Mouse (Mus musculus) thymus, adult 18-20 months (tissue): Measurements from ENCODE around the gene 1700011L22Rik.

Experiments
- DNase-seq, 2 experiments: peaks; one replicate each; pipeline ENCODE4 v3.0.0; 2022; ENCODE audit warnings: mixed read lengths in 2 of 2

Gene 1700011L22Rik

GRCm38 (mm10) chr8:79248470-79248869 is at the start of gene 1700011L22Rik:
Gene 1700011L22Rik, minus strand, starts transcription at chr8:79248570.
- DNase-seq: no peak

- peak in 1 of 2 experiments; percentile 11 for DNase-seq
Measured at GRCm38 (mm10) chr8:79297763-79298162, 49.4 kb upstream of the 1700011L22Rik start.

- no peak for DNase-seq
Measured at GRCm38 (mm10) chr8:79295276-79296105, 47.1 kb upstream of the 1700011L22Rik start.

- peak; percentile 97 to 98 for DNase-seq
Measured at GRCm38 (mm10) chr8:79294610-79295275, 46.4 kb upstream of the 1700011L22Rik start, which contains the start of gene Mmaa. Gene Mmaa, minus strand, starts transcription at chr8:79294937.

- no peak for DNase-seq
Measured at GRCm38 (mm10) chr8:79293841-79294240, 45.5 kb upstream of the 1700011L22Rik start.

GRCm38 (mm10) chr8:79292712-79293264 is 44.4 kb upstream of the 1700011L22Rik start:
- DNase-seq: no peak

GRCm38 (mm10) chr8:79289592-79289991 is 41.2 kb upstream of the 1700011L22Rik start:
- DNase-seq: no peak

- DNase-seq: no peak
Measured at GRCm38 (mm10) chr8:79288681-79289080, 40.3 kb upstream of the 1700011L22Rik start.

- DNase-seq: no peak
Measured at GRCm38 (mm10) chr8:79288250-79288649, 39.9 kb upstream of the 1700011L22Rik start.

GRCm38 (mm10) chr8:79286424-79286823 is 38.1 kb upstream of the 1700011L22Rik start:
- DNase-seq: no peak

GRCm38 (mm10) chr8:79284626-79285025 is 36.3 kb upstream of the 1700011L22Rik start:
- DNase-seq: no peak

- no peak for DNase-seq
Measured at GRCm38 (mm10) chr8:79281376-79281890, 33.1 kb upstream of the 1700011L22Rik start.

- DNase-seq: no peak
Measured at GRCm38 (mm10) chr8:79277264-79277870, 29.0 kb upstream of the 1700011L22Rik start.

- no peak for DNase-seq
Measured at GRCm38 (mm10) chr8:79274940-79275339, 26.6 kb upstream of the 1700011L22Rik start.

- no peak for DNase-seq
Measured at GRCm38 (mm10) chr8:79273776-79274175, 25.4 kb upstream of the 1700011L22Rik start.

- no peak for DNase-seq
Measured at GRCm38 (mm10) chr8:79272676-79273075, 24.3 kb upstream of the 1700011L22Rik start.

GRCm38 (mm10) chr8:79268921-79269320 is 20.6 kb upstream of the 1700011L22Rik start:
- DNase-seq: no peak

- DNase-seq: no peak
Measured at GRCm38 (mm10) chr8:79261920-79262319, 13.6 kb upstream of the 1700011L22Rik start.

GRCm38 (mm10) chr8:79256076-79256705 is 7.8 kb upstream of the 1700011L22Rik start:
- no peak for DNase-seq

- no peak for DNase-seq
Measured at GRCm38 (mm10) chr8:79253742-79254141, 5.4 kb upstream of the 1700011L22Rik start.

- no peak for DNase-seq
Measured at GRCm38 (mm10) chr8:79243422-79243821, 4.9 kb downstream of the 1700011L22Rik start.

GRCm38 (mm10) chr8:79239996-79240395 is 8.4 kb downstream of the 1700011L22Rik start:
- no peak for DNase-seq
